13 mouse cellular contexts compared by ENCODE assay signal in the genomic region with DNA sequence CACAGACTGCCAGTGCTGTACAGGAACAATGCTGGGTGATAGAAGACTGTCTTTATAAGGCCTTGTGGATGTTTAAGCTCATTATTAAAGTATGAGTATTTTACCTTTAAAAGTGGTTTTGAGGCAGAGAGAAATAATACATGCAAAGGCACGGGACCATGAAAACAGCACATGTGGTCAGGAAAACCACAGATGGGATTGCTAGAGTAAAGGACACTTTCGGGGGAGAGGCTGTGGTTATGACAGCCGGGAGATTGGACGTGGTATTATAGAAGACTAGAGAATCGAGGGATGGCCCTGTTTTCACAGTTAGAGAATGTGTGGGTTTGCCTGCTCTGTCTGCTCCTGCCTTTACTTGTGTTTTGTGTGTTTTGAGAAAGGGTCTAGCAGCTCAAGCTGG.
"Had no signal": no experiment of that assay in that cellular context is flagged by ENCODE, and none has a peak within 500 bp of the region (broad histone marks: within the 10 kb centered on the region; RNA-seq: fewer than 3 reads in every experiment).

No protein-coding gene starts in this region.

- H3K27me3 ChIP-seq: limb, embryonic 13.5 days; lung, embryonic 15.5 days; midbrain, embryonic 12.5 days; neural tube, embryonic 15.5 days had no signal

- DNase-seq: kidney, adult 9 months; kidney, postnatal 4 days; left cerebral cortex, postnatal 4 days; right cerebral cortex, postnatal 4 days; spleen, adult 18-20 months; thymus, adult 18-20 months; thymus, postnatal 14 days had no signal

- H3K4me3 ChIP-seq: limb, embryonic 13.5 days; lung, embryonic 15.5 days; midbrain, embryonic 12.5 days; neural tube, embryonic 15.5 days had no signal

- ATAC-seq: intestine, postnatal 0 days; midbrain, embryonic 16.5 days had no signal

- H3K9me3 ChIP-seq: limb, embryonic 13.5 days; lung, embryonic 15.5 days; midbrain, embryonic 12.5 days; neural tube, embryonic 15.5 days had no signal
